Mouse (Mus musculus): ENCODE measurements around the gene Tiparp. TPM values are rescaled to one million over a fixed set of nuclear protein-coding genes. Genes with fewer than 3 reads are reported as not detected.

Gene Tiparp
- total RNA-seq, 2 experiments from 2014 or later, result 14.3 to 18.0 TPM

GRCm38 (mm10) chr3:65579260-65579921 is 51.2 kb downstream of the Tiparp start:
- no peak for DNase-seq (ENCODE audit: low spot score in 2 of 2)

- peak in 1 of 2 experiments; percentile 19 for DNase-seq (ENCODE audit: low spot score in 2 of 2)
Measured at GRCm38 (mm10) chr3:65581596-65581995, 53.4 kb downstream of the Tiparp start.

GRCm38 (mm10) chr3:65584329-65584728 is 56.1 kb downstream of the Tiparp start:
- DNase-seq (ENCODE audit: low spot score in 2 of 2), result no peak

GRCm38 (mm10) chr3:65585291-65585690 is 57.1 kb downstream of the Tiparp start:
- DNase-seq (ENCODE audit: low spot score in 2 of 2), result no peak

GRCm38 (mm10) chr3:65585823-65586482 is 57.7 kb downstream of the Tiparp start:
- DNase-seq (ENCODE audit: low spot score in 2 of 2), result no peak

- DNase-seq (ENCODE audit: low spot score in 2 of 2), result no peak
Measured at GRCm38 (mm10) chr3:65586483-65586905, 58.3 kb downstream of the Tiparp start.

- no peak for DNase-seq (ENCODE audit: low spot score in 2 of 2)
Measured at GRCm38 (mm10) chr3:65586966-65587365, 58.8 kb downstream of the Tiparp start.

GRCm38 (mm10) chr3:65588424-65588823 is 60.2 kb downstream of the Tiparp start:
- no peak for DNase-seq (ENCODE audit: low spot score in 2 of 2)

- no peak for DNase-seq (ENCODE audit: low spot score in 2 of 2)
Measured at GRCm38 (mm10) chr3:65592850-65593249, 64.6 kb downstream of the Tiparp start.

- no peak for DNase-seq (ENCODE audit: low spot score in 2 of 2)
Measured at GRCm38 (mm10) chr3:65594493-65594892, 66.3 kb downstream of the Tiparp start.

GRCm38 (mm10) chr3:65595196-65595595 is 67.0 kb downstream of the Tiparp start:
- no peak for DNase-seq (ENCODE audit: low spot score in 2 of 2)

- DNase-seq (ENCODE audit: low spot score in 2 of 2), result no peak
Measured at GRCm38 (mm10) chr3:65598071-65598830, 70.0 kb downstream of the Tiparp start.

- no peak for DNase-seq (ENCODE audit: low spot score in 2 of 2)
Measured at GRCm38 (mm10) chr3:65599151-65599550, 70.9 kb downstream of the Tiparp start.

GRCm38 (mm10) chr3:65601291-65602050 is 73.3 kb downstream of the Tiparp start:
- no peak for DNase-seq (ENCODE audit: low spot score in 2 of 2)

- DNase-seq (ENCODE audit: low spot score in 2 of 2), result no peak
Measured at GRCm38 (mm10) chr3:65603392-65604055, 75.3 kb downstream of the Tiparp start.

Other genes with a start within 250 kb of the Tiparp start
- 100 to 1,000 TPM; 221 to 230 TPM for gene Ssr3, start 135.8 kb upstream of the Tiparp start, total RNA-seq (2021)
- gene Lekr1, start 137.8 kb downstream of the Tiparp start, total RNA-seq (2021), result 1 to 10 TPM; 4.0 to 4.1 TPM

Data from adrenal gland, postnatal 4 days (tissue).